Mouse (Mus musculus) bone marrow, adult 2 months (tissue): ENCODE results near the gene Fut11. TPM values are rescaled to one million over a fixed set of nuclear protein-coding genes. Genes with fewer than 3 reads are reported as not detected.

Source experiments
- H3K27ac ChIP-seq: fragments of 200-500 bp; 2 replicates; pipeline ENCODE4 v1.5.1; 2012; ENCODE audit warnings: low read depth, mild to moderate bottlenecking, control low read depth, inconsistent platforms, low read length; ENCODE audit not compliant: control insufficient read depth, poor library complexity, insufficient read depth
- H3K4me1 ChIP-seq: fragments of 200-500 bp; 2 replicates; pipeline ENCODE4 v1.6.1; 2011; ENCODE audit warnings: low read length; ENCODE audit not compliant: control insufficient read depth, insufficient read depth
- H3K4me3 ChIP-seq: fragments of 200-500 bp; replicated peaks from 2 replicates; pipeline ENCODE3; 2011; ENCODE audit warnings: mild to moderate bottlenecking, low read depth, low read length, control low read depth; ENCODE audit not compliant: control insufficient read depth
- CTCF ChIP-seq: fragments of 200-500 bp; IDR thresholded peaks from 2 replicates; pipeline ENCODE4 v1.5.1; 2011; ENCODE audit warnings: low read length, control low read depth; ENCODE audit not compliant: control insufficient read depth, insufficient read depth
- POLR2A ChIP-seq: fragments of 200-500 bp; IDR thresholded peaks from 2 replicates; pipeline ENCODE4 v1.6.1; 2011; ENCODE audit warnings: low read depth, mild to moderate bottlenecking, control low read depth, low read length, borderline replicate concordance; ENCODE audit not compliant: control insufficient read depth
- WGBS: fragments of 180-500 bp; shearing (Covaris S2); methylation state at CpG from one replicate; pipeline ENCODE4 v1.1.7; 2018; 5-methylcytosine and 5-hydroxymethylcytosine counted together
- polyA plus RNA-seq: library from polyadenylated mRNA; stranded (reverse); fragments of >200 nt; gene quantifications from 2 replicates; pipeline ENCODE4 v1.2.4, GENCODE M21; 2011; ENCODE audit warnings: low replicate concordance; ENCODE audit not compliant: missing spikeins, insufficient read depth, insufficient read length

Fut11 gene
- polyA plus RNA-seq, 1 experiment, result 5.8 TPM

DNA sequence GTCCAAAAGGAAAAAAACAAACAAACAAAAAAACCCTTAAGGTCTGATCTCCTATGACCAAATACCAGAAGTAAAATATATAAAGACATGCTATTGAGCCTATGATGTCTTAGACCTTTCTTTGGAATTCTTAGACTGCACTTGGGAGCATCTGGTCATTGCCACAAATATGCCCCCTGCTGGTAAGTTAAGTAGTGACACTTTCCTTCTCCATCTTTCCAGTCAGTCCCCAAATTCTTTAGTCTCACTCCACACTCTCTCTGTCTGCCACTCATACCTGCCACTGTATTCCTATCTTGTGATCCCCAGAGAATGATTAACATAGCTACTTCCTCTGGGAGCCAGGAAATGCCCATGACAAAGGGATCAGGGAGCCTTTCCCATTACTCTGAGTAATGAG is 36.4 kb upstream of the Fut11 start:
- no peak for TF ChIP-seq POLR2A
- TF ChIP-seq CTCF, result no peak
- no peak overlapping the region for H3K27ac ChIP-seq

GRCm38 (mm10) chr14:20658902-20659301 is 35.9 kb upstream of the Fut11 start:
- Histone ChIP-seq H3K27ac (no peak overlapping the region), H3K4me1 (peaks cover 3% of the 10 kb centered on the region), H3K4me3 (no peak overlapping the region)
- WGBS, result 81% methylated on average over 6 of the region's 6 CpGs
- no peak for TF ChIP-seq POLR2A
- TF ChIP-seq CTCF, result no peak

More for the DNA sequence above, 36.4 kb upstream of the Fut11 start:
- H3K4me3 ChIP-seq, result no peak overlapping the region
- peaks cover 3% of the 10 kb centered on the region for H3K4me1 ChIP-seq

GRCm38 (mm10) chr14:20659687-20660086 is 35.1 kb upstream of the Fut11 start:
- WGBS, result 92% methylated on average over 7 of the region's 7 CpGs
- no peak overlapping the region for H3K27ac ChIP-seq
- no peak overlapping the region for H3K4me3 ChIP-seq
- peaks cover 1% of the 10 kb centered on the region for H3K4me1 ChIP-seq
- TF ChIP-seq CTCF (no peak), POLR2A (no peak)

DNA sequence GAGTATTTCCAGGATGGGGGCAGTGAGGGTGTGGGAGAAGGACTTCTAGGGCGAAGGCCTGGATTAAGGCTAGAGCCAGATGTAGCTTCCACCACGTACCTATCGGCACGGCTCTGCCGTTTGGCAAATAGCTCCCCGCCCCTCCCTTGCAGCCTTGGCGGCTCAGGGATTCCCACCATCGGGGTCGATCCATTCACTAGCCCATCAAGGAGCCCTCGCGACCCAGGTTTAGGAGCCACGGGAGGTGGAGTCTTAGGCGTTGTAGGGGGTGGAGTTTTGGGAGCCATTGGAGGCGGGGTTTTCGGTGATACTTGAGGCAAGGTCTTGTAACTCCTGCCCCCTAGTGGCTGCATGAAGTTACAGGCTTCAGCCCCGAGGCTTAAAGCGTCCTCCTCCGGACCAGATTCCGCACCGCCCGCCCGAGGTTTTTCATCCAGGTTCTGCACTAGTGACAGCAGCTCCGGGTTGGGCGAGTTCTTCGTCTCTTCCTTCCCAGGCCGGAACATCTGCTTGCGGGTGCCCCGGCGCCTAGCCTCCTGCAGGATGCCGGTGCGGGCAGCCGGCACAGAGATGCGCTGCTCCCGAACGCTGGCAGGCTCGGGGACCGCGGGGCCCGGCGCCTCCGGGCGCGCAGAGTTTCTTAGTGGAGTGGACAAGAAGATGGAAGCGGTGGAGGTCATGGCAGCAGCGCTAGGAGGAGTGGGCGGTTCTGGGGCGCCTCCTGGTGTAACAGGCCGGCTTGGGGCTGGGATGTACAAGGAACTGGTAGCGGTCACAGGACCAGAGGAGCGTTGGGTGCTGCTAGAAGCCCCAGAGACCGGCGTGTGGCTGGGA is 33.7 kb upstream of the Fut11 start:
- no peak overlapping the region for H3K27ac ChIP-seq
- no peaks in the 10 kb centered on the region; the same call in 1 of the 2 replicates for H3K4me1 ChIP-seq
- peak overlapping the region; percentile 53 for H3K4me3 ChIP-seq
- 2% methylated on average over 52 of the region's 52 CpGs for WGBS
- TF ChIP-seq CTCF, result peak; percentile 90
- TF ChIP-seq POLR2A, result peak; percentile 30; the same call in 1 of the 2 replicates

DNA sequence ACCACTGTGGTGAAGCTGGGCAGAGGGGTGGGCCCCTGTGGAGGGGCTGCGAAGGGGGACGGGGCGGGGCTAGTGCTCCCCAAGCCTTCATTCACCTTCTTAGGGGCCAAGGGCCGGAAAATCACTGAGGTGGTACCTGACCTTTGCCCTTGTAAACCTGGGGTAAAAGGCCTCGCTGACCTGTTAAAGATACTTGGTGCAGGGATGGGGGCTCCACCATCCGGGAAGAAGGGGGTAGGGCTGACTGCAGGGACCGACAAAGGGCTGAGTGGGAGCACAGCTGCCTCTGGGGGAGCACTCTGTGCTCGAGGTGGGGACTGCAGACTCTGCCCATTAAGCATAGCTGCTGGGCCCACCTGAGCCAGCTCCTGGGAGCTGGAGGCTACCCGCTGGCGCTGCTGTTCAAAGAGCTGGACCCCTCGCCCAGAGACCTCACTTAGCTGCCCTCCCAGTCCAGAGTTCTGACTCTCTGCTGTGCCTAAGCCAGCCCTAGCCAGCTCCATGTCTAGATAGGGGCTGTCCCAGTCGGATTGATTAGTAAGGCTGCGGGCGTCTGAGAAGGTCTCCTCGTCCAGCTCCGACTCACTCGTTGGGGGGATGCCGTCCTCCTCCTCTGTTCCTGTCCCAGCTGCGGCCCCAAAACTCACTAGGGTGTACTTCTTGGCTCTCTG is 33.0 kb upstream of the Fut11 start:
- H3K4me1 ChIP-seq, result no peaks in the 10 kb centered on the region; the same call in 1 of the 2 replicates
- WGBS, result 54% methylated on average over 19 of the region's 19 CpGs
- no peak for TF ChIP-seq CTCF
- no peak overlapping the region for H3K27ac ChIP-seq
- no peak overlapping the region for H3K4me3 ChIP-seq

GRCm38 (mm10) chr14:20662740-20663139 is 32.0 kb upstream of the Fut11 start:
- Histone ChIP-seq H3K27ac (no peak overlapping the region), H3K4me1 (no peaks in the 10 kb centered on the region; the same call in 1 of the 2 replicates), H3K4me3 (no peak overlapping the region)
- 86% methylated on average over 3 of the region's 3 CpGs for WGBS
- TF ChIP-seq CTCF (no peak), POLR2A (no peak)

GRCm38 (mm10) chr14:20663601-20664000 is 31.2 kb upstream of the Fut11 start:
- no peaks in the 10 kb centered on the region; the same call in 1 of the 2 replicates for H3K4me1 ChIP-seq
- H3K4me3 ChIP-seq, result no peak overlapping the region
- H3K27ac ChIP-seq, result no peak overlapping the region
- WGBS, result 72% methylated on average over 2 of the region's 2 CpGs
- no peak for TF ChIP-seq CTCF
- no peak for TF ChIP-seq POLR2A

- WGBS, result 35% methylated on average over 3 of the region's 3 CpGs
- Histone ChIP-seq H3K4me1 (no peaks in the 10 kb centered on the region; the same call in 1 of the 2 replicates), H3K4me3 (no peak overlapping the region), H3K27ac (no peak overlapping the region)
- TF ChIP-seq POLR2A (no peak), CTCF (no peak)
Observed at GRCm38 (mm10) chr14:20664436-20664835, 30.3 kb upstream of the Fut11 start.
